Mouse (Mus musculus) frontal cortex, postnatal 14 days (tissue): ENCODE data around the gene Prep.

Experiments used
- DNase-seq, 2 experiments: peaks; one replicate each; pipeline ENCODE4 v3.0.0; 2022; ENCODE audit warnings: low spot score in 2 of 2

Prep gene

DNA sequence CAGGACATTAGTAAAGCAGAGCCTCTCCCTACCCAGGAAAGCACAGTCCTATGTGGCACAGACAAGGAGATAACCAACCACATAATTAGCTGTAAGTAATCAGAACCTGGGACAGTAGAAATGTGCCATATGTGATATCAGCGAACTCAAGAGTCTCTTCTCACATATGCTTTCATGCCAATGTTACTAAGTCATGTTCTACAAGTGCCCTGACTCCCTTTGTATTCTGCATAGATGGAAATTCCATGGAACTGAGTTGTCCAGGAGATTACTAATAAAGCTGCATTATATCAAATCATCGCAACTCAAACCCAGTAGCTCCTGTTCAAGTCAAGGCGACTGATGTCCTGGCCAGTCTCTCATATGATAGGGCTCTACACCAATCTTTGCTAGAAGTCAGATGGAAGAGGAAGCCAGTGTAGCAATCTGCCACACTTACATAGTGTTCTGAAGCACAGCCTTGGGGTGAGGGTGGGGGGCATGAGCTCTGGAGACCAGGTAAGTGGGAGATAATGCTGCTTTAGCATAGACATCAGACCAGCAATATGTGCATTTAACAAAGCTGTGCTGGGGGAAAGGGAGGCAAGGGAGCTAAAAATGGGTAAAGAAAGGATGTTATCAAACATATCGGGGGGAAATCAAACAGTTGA lies 113.8 kb downstream of the Prep start:
- no peak for DNase-seq

DNA sequence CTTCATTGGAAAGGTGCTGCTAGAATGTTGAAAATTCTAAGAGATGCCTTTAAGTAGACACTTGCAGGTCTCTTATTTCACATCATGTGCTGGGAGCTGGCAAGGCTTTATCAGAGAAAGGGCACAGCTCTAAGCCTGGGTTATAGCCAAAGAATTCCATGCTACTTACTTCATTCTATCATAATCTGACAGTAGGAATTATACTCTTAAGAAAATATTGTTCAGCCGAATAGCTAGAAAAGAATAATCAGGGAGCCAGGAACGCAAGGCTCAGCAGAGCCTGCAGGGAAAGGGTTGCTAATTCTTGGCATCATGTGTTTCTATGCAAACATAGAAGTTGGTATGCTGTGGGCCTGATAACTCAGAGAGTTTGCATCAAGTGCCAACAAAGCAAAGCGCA lies 114.3 kb downstream of the Prep start:
- no peak for DNase-seq

- no peak for DNase-seq
Measured at GRCm38 (mm10) chr10:45185457-45185856, 118.5 kb downstream of the Prep start.

DNA sequence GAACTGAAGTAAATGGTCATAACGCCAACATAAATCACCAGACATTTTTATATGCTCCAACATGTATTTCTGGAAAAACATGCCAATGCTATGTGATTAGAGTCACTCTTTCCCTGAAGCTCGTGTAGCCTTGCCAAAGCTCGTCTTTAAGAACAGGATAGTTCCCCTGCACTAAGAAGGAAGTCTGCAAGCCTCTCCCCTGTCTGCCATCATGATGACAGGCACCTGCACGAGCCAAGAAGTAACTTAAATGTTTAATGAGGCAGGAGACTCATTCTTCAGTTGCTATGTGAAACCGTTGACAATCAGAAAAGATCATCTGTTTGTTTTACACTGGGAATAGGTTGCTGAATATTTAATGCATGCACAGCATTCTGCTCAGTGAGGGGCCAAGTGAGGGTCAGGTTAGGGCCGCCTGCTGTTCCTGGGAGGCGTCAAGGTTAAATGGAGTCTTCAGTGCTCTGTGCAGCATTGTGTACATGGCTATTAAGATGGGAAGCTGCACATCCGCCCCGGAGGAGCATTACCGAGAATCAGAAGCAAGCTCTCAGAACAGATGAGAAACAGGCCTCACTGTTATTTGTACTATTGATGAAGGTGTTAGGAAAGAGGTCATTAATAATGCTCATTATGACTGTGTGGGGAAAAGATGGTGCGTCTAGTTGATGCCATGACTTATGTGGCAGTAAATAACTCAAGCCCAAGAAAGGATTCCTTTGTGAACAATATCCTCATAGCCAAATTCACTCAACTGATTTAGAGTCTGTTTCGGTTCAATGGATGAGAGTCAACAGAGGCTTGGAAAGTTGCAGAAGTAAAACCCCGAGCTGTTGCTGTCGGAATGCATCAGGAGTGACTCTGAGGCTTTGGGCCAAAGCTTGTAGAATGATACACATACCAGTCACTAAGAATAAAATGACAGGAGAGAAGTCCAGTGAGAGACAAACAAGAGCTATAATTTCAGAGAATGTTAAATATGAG lies 126.6 kb downstream of the Prep start:
- no peak for DNase-seq

DNA sequence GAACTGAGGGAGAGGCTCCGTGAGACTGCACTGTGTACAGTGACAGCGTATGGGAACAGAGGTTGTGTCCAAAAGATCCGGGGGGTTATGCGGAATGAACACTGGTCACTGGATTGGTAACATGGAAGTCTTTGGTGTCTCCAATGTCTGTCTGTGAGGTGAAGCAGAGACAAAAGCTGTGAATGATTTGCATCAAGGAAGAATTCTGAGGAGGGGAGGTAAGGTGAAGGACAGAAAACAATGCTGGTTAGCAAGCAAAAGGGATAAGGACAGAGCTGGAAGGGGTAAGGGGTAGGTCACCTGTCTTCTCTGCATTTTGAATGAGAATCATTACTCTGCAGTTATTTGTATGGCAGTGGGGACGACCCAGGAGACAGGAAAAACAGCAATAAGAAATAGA lies 127.5 kb downstream of the Prep start:
- DNase-seq = no peak

DNA sequence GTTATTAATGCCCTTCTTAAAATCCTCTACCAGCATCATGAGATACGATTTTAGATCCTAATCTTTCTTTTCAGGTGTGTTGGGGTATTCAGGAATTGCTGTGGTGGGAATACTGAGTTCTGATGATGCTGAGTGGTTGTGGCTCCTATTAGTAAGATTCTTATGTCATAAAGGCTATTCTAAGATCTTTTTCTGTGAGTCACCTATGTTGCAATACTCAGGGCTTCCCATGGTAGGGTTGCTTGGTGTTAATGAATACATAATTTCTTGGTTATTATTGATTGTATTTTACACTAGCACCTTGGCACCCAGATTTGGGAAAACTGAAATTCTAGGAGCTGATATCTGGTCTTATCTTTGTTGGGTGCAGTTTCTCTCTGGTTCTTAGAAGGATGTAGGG lies 137.6 kb downstream of the Prep start:
- DNase-seq = no peak

GRCm38 (mm10) chr10:45210201-45210600 lies 143.2 kb downstream of the Prep start:
- DNase-seq = no peak

DNA sequence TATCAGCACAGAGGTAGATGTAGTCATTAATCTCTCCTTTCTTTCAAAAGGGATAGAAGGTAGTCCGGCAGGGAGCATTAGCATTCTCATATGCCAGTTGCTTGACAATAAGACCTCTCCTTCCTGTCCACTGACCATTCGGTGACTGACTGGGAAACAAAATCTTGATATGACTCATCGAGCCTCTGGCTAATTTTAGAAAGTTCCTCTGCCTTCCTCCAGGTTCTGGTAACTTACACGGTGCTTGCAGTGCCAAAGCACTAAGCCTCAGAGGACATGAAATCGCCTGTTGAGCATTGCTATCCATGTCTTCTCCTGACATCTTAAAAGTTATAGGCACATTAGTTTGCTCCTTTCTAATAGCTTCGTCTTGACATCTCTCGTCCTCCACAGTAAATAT lies 149.7 kb downstream of the Prep start:
- DNase-seq = no peak
